Mouse (Mus musculus) lung, adult 2 months (tissue): Measurements from ENCODE around the gene Ing2. TPM values are rescaled to one million over a fixed set of nuclear protein-coding genes. Genes with fewer than 3 reads are reported as not detected.

Experiments used
- DNase-seq: peaks from one replicate; pipeline ENCODE4 v3.0.0; 2022
- H3K4me1 ChIP-seq: fragments of 200-500 bp; 2 replicates; pipeline ENCODE4 v1.6.1; 2011; ENCODE audit warnings: low read length; ENCODE audit not compliant: control insufficient read depth, insufficient read depth
- H3K4me3 ChIP-seq: fragments of 200-500 bp; replicated peaks from 2 replicates; pipeline ENCODE3; 2011; ENCODE audit warnings: low read depth, mild to moderate bottlenecking, control low read depth, low read length; ENCODE audit errors: extremely low read depth
- CTCF ChIP-seq: fragments of 200-500 bp; IDR thresholded peaks from 2 replicates; pipeline ENCODE4 v1.5.1; 2011; ENCODE audit warnings: mild to moderate bottlenecking, low read length, control low read depth; ENCODE audit not compliant: insufficient read depth
- POLR2A ChIP-seq: fragments of 200-500 bp; IDR thresholded peaks from 2 replicates; pipeline ENCODE4 v1.6.1; 2011; ENCODE audit warnings: low read depth, mild to moderate bottlenecking, control low read depth, low read length, borderline replicate concordance; ENCODE audit errors: extremely low read depth
- WGBS: fragments of 180-500 bp; shearing (Covaris S2); methylation state at CpG from one replicate; pipeline ENCODE4 v1.1.7; 2018; 5-methylcytosine and 5-hydroxymethylcytosine counted together
- polyA plus RNA-seq: library from polyadenylated mRNA; depleted of rRNA; stranded (reverse); fragments of >200 nt; gene quantifications from 2 replicates; pipeline ENCODE4 v1.2.3, GENCODE M21; 2012

Gene Ing2
- polyA plus RNA-seq, 1 experiment, result 6.4 TPM

DNA sequence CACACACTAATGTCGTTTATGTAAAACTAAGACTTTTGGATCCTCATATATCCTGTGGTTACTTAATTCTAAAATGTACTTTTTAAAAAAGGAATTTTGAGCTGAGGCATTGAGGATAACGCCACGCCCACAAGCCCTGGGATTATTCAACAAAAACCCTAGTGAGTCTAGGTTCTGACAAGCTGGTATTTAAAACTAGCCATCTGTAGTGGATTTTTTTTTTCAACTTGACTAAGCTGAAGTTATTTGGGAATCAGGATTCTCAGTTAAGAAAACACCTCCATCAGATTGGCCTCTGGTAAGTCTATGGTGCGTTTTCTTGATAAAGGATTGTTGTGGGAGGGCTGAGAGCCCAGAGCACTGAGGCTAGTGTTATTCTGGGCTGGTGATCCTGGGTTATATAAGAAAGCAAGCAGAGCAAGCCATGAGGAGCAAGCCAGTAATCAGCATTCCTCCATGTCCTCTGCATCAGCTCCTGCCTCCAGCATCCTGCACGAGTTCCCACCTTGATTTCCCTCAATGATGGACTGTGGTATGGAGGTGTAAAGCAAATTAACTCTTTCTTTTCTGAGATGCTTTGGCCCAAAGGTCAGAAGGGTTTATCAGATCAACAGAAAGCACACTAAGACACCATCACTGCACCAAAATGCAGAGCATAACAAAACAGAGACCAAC lies 20.2 kb upstream of the Ing2 start:
- no peak for DNase-seq
- Histone ChIP-seq H3K4me1 (no peaks in the 10 kb centered on the region), H3K4me3 (no peak overlapping the region)
- WGBS, result 82% methylated on average over 5 of the region's 5 CpGs
- TF ChIP-seq CTCF, result no peak
- no peak for TF ChIP-seq POLR2A

DNA sequence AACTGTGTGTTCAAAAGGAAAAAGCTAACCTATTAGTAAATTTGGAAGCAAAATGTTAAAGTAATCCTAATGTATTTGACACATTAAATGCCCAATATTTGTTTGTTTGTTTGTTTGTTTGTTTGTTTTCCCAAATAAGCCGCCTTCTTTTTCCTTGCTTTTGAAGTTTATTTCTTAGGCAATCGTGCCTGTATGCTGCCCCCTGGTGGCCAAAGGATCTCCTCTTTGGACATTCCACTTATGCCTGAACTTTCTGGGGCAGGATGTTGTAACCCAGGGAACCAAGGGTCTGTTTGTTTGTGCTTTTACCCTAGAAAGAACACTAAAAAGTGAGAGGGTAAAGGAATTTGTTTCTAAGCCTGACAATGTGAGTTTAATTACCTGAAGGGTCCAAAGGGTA lies 17.8 kb upstream of the Ing2 start:
- 5% methylated on average over 2 of the region's 2 CpGs for WGBS
- no peak overlapping the region for H3K4me3 ChIP-seq
- H3K4me1 ChIP-seq, result no peaks in the 10 kb centered on the region
- DNase-seq, result peak; percentile 73
- peak; percentile 68 for TF ChIP-seq CTCF
- no peak for TF ChIP-seq POLR2A

DNA sequence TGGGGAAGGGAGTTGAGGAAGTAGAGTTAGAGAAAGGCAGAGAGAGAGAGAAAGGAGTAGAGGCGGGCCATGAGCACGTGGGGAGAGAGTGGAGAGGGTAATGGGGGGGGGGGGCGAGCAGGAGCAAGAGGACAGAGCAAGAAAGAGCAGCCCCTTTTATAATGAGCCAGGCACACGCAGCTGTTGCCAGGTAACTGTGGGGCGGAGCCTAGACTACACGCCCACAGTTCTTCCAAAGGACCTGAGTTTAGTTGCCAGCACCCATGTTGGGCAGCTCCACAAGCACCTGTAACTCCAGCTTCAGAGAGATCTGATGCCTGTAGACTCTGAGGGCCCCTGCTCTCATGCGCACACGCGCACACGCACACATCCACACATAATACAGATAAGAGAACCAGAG lies 16.5 kb upstream of the Ing2 start:
- no peak for TF ChIP-seq CTCF
- no peak for TF ChIP-seq POLR2A
- 90% methylated on average over 9 of the region's 10 CpGs for WGBS
- Histone ChIP-seq H3K4me1 (no peaks in the 10 kb centered on the region), H3K4me3 (no peak overlapping the region)
- DNase-seq, result no peak

GRCm38 (mm10) chr8:47691303-47691702 lies 15.9 kb upstream of the Ing2 start:
- no peak for DNase-seq
- H3K4me1 ChIP-seq, result no peaks in the 10 kb centered on the region
- H3K4me3 ChIP-seq, result no peak overlapping the region
- WGBS, result 69% methylated on average over 7 of the region's 7 CpGs
- TF ChIP-seq CTCF (no peak), POLR2A (no peak)

- TF ChIP-seq POLR2A (0 out of 2 replicates have a peak, but pooled peaks have one; percentile 9), CTCF (no peak)
- no peaks in the 10 kb centered on the region for H3K4me1 ChIP-seq
- WGBS, result 7% methylated on average over 16 of the region's 16 CpGs
- peak overlapping the region; percentile 49 for H3K4me3 ChIP-seq
- DNase-seq, result peak; percentile 36
Observed at GRCm38 (mm10) chr8:47690674-47691078, 15.3 kb upstream of the Ing2 start.

GRCm38 (mm10) chr8:47689704-47690326 lies 14.5 kb upstream of the Ing2 start:
- peak; percentile 25 for DNase-seq
- no peak for TF ChIP-seq CTCF
- no peak for TF ChIP-seq POLR2A
- Histone ChIP-seq H3K4me1 (no peaks in the 10 kb centered on the region), H3K4me3 (no peak overlapping the region)
- 61% methylated on average over 12 of the region's 12 CpGs for WGBS

DNA sequence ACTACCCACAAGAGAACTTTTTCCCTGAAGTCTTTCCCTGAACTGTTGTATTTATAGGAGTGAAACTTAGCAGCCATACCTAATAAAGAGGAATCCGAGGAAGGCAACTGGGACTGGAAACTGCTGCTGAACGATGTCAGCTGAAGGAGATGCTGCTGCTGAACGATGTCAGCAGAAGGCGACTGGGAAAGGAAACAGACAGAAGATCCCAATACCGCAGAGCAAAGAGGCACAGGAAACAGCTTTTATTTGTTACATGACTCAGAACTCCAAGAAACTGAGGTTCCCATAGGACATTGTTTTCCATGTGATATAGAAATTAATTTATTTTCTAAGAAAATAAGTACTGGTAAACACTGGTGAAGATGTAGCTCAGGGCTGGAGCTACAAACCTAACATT lies 9.1 kb upstream of the Ing2 start:
- H3K4me3 ChIP-seq, result no peak overlapping the region
- no peak for DNase-seq
- no peak for TF ChIP-seq POLR2A
- no peak for TF ChIP-seq CTCF
- H3K4me1 ChIP-seq, result no peaks in the 10 kb centered on the region; the same call in 1 of the 2 replicates
- WGBS, result 42% methylated on average over 5 of the region's 5 CpGs

DNA sequence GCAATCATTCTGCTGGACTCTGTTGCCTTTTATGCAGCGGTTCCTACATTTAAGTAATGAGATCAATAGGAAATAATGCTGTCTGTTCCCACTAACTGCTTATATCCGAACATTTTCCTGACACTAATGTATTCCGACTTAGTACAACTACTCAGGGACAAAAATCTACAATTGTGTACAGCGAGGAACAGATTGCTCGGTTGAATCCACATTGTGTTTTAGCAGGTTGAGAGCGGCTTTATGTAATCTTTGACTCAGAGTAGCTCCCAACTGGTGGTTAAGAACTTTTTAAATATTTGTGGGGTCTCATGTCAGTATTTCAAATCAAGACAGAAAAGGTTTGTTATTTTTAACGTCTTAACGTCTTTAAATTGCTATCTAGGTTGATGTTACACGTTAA lies 8.6 kb upstream of the Ing2 start:
- no peak overlapping the region for H3K4me3 ChIP-seq
- TF ChIP-seq POLR2A (no peak), CTCF (no peak)
- DNase-seq, result no peak
- WGBS, result 81% methylated on average over 9 of the region's 9 CpGs
- no peaks in the 10 kb centered on the region; the same call in 1 of the 2 replicates for H3K4me1 ChIP-seq

DNA sequence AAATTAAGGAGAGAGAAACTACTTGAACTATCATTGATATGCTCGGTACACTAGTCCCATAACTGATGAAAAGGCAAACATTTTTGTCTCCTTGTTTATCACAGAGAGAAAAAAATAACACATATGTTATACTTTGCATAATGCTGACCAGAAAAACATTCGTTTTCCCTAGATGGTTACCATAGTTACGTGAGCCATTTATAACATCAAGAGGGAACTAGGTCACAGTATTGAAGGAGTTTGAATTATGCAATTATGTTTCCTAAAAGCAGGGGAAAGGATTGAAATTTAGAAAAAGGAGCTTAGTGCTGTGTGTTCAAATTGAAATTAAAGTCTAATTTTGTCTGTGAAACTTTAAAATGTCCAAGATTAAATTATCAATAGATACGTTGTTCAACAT lies 5.0 kb upstream of the Ing2 start:
- 60% methylated on average over 4 of the region's 4 CpGs for WGBS
- Histone ChIP-seq H3K4me1 (peaks cover 4% of the 10 kb centered on the region; the same call in 1 of the 2 replicates), H3K4me3 (no peak overlapping the region)
- DNase-seq, result no peak
- TF ChIP-seq POLR2A, result no peak
- TF ChIP-seq CTCF, result no peak

- DNase-seq, result no peak
- no peak overlapping the region for H3K4me3 ChIP-seq
- TF ChIP-seq CTCF (no peak), POLR2A (no peak)
- 86% methylated on average over 1 of the region's 1 CpGs for WGBS
- H3K4me1 ChIP-seq, result peaks cover 4% of the 10 kb centered on the region; the same call in 1 of the 2 replicates
Observed at GRCm38 (mm10) chr8:47679603-47680002, 4.2 kb upstream of the Ing2 start.

DNA sequence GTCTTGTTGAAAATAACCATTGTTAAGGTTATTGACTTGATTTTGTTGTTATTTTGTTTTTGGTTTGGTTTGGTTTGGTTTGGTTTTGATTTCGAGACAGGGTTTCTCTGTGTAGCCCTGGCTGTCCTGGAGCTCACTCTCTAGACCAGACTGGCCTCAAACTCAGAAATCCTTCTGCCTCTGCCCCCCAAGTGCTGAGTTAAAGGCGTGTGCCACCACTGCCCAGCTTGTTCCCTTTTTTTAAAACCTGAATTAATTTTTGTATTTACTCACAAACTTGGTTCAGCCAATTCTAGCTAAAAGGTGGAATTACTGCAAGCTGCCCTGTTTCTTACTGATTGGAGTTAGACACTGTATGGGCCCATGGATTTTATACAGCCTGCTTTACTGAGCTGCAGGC lies 1.3 kb upstream of the Ing2 start:
- Histone ChIP-seq H3K4me3 (no peak overlapping the region), H3K4me1 (peaks cover 4% of the 10 kb centered on the region; the same call in 1 of the 2 replicates)
- 63% methylated on average over 2 of the region's 2 CpGs for WGBS
- TF ChIP-seq POLR2A (no peak), CTCF (no peak)
- DNase-seq, result no peak
